Mouse (Mus musculus) brain, embryonic 14.5 days (tissue): ENCODE measurements at regions not wholly inside any gene's neighbourhood (a gene's known extent, or its start where the extent isn't known, plus 50 kb on each side); places are given as distances from the start of the nearest gene placed in this dataset.

Experiments
- CTCF ChIP-seq: fragments of 200-500 bp; IDR thresholded peaks from 2 replicates; pipeline ENCODE4 v1.5.1; 2012; ENCODE audit warnings: inconsistent platforms, mild to moderate bottlenecking, moderate library complexity, borderline replicate concordance; ENCODE audit not compliant: insufficient read depth, insufficient read length; ENCODE audit errors: extremely low read depth
- POLR2A ChIP-seq: fragments of 200-500 bp; IDR thresholded peaks from 2 replicates; pipeline ENCODE4 v1.6.1; 2012; ENCODE audit warnings: mild to moderate bottlenecking, inconsistent platforms, borderline replicate concordance; ENCODE audit not compliant: poor library complexity, insufficient read depth, insufficient read length, severe bottlenecking; ENCODE audit errors: extremely low read depth

GRCm38 (mm10) chr5:133922181-133922580 lies 177.3 kb upstream of the Castor2 start:
- no peak for TF ChIP-seq CTCF
- no peak for TF ChIP-seq POLR2A
